In genomic region chr2:44557669-44558281, GRCm38 (mm10) we compare ENCODE assay signal across 9 mouse cellular contexts.
DNase-seq lines count a peak whose midpoint lies in the region; ATAC-seq and TF ChIP-seq lines count a peak whose summit lies in the region.
"Had no signal": no experiment of that assay in that cellular context is flagged by ENCODE, and none has a peak within 500 bp of the region (broad histone marks: within the 10 kb centered on the region; RNA-seq: fewer than 3 reads in every experiment).

No protein-coding gene starts in this region.

- peak overlapping the region; percentile 98 for H3K4me2 ChIP-seq in heart, embryonic 15.5 days

- no peaks in the 10 kb centered on the region for H3K36me3 ChIP-seq in heart, embryonic 15.5 days
- H3K36me3 ChIP-seq in midbrain, embryonic 10.5 days, result no peaks in the 10 kb centered on the region
- H3K36me3 ChIP-seq in thymus, adult 2 months (ENCODE audit: control insufficient read depth, insufficient read depth, low read length), result no peaks in the 10 kb centered on the region

- TF ChIP-seq CTCF in thymus, adult 2 months (IDR thresholded peaks at IDR 0.05; ENCODE audit: borderline replicate concordance, control insufficient read depth, extremely low read depth, insufficient read depth, low read length, poor library complexity), result no peak

- no peaks in the 10 kb centered on the region for H3K9me3 ChIP-seq in heart, embryonic 15.5 days (replicated peaks)
- H3K9me3 ChIP-seq in midbrain, embryonic 10.5 days (replicated peaks), result no peaks in the 10 kb centered on the region

- peaks cover 10% of the 10 kb centered on the region; the same call in 1 of the 2 replicates for H3K4me1 ChIP-seq in heart, embryonic 15.5 days (replicated peaks)
- H3K4me1 ChIP-seq in midbrain, embryonic 10.5 days, result peaks cover 35% of the 10 kb centered on the region
- no peaks in the 10 kb centered on the region; the same call in 1 of the 2 replicates for H3K4me1 ChIP-seq in thymus, adult 2 months (replicated peaks; ENCODE audit: control insufficient read depth, insufficient read depth, low read length)

- no peak overlapping the region for H3K9ac ChIP-seq in heart, embryonic 15.5 days

- peak; percentile 85 for DNase-seq in heart, adult 11 months
- DNase-seq in heart, adult 8-10 months (ENCODE audit: low spot score), result no peak
- peak; percentile 72 for DNase-seq in brain, adult 2 months (ENCODE audit: low read depth, low spot score)
- DNase-seq in midbrain, embryonic 10.5 days (ENCODE audit: low spot score), result no peak
- DNase-seq in thymus, adult 2 months, result no peak
- DNase-seq in adrenal gland, adult 8-10 months, result no peak
- DNase-seq: cerebellum, adult 9-10 months had no signal

- 56% methylated on average over 12 of the region's 12 CpGs for WGBS in heart, embryonic 15.5 days
- 42% methylated on average over 12 of the region's 12 CpGs for WGBS in midbrain, embryonic 10.5 days
- 76% methylated on average over 12 of the region's 12 CpGs for WGBS in thymus, adult 2 months

- TF ChIP-seq POLR2A in thymus, adult 2 months (IDR thresholded peaks at IDR 0.05; ENCODE audit: control insufficient read depth, extremely low read depth, insufficient read depth, low read length, poor library complexity), result no peak

- peak overlapping the region; percentile 58; the same call in 1 of the 2 replicates for H3K4me3 ChIP-seq in heart, embryonic 15.5 days
- H3K4me3 ChIP-seq in midbrain, embryonic 10.5 days, result peak overlapping the region; percentile 69
- H3K4me3 ChIP-seq in thymus, adult 2 months (ENCODE audit: control insufficient read depth, insufficient read depth, low read length), result no peak overlapping the region

- ATAC-seq in heart, embryonic 15.5 days (replicated peaks; ENCODE audit: insufficient number of reproducible peaks, insufficient read depth, low FRiP score, low read depth), result no peak
- no peak for ATAC-seq in cerebellum, adult (ENCODE audit: insufficient number of reproducible peaks, low FRiP score, low TSS enrichment)

- no peak overlapping the region for H3K27ac ChIP-seq in heart, embryonic 15.5 days
- H3K27ac ChIP-seq in midbrain, embryonic 10.5 days (replicated peaks), result peak overlapping the region; percentile 52
- no peak overlapping the region for H3K27ac ChIP-seq in thymus, adult 2 months (ENCODE audit: control insufficient read depth, insufficient read depth, low read length)

- peaks cover 4% of the 10 kb centered on the region; the same call in 1 of the 2 replicates for H3K27me3 ChIP-seq in heart, embryonic 15.5 days
- peaks cover 38% of the 10 kb centered on the region for H3K27me3 ChIP-seq in midbrain, embryonic 10.5 days (ENCODE audit: low read depth, poor library complexity, severe bottlenecking)
- H3K27me3 ChIP-seq in thymus, adult 2 months (ENCODE audit: control insufficient read depth, insufficient read depth, low read length), result peaks cover 9% of the 10 kb centered on the region

Comparison
In these comparisons a context has a peak if more than half of its experiments do, and no peak if none do; other contexts are left out.
1. DNase-seq: peak in heart, adult 11 months (single experiment) and brain, adult 2 months (single experiment); none in heart, adult 8-10 months (single experiment), midbrain, embryonic 10.5 days (single experiment), thymus, adult 2 months (single experiment) and adrenal gland, adult 8-10 months (single experiment).